Comparison of ENCODE assay signal across 9 mouse cellular contexts in the genomic region with DNA sequence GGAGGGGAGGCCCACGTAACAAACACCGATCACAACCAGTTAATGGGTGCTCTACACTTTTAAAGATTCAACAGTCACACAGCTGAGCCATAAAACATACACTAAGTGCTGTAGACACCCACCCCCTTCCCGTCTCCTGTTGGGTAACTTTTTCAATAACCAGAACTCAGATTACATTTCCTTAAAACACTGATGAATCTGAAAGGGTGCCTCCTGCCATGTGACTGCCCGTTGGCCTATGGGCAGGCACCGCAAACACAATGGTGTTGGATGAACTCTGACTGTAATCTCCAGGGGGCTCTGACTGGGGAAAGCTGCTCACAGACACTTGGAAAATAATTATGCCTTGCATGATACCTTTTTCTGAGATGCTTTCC.
DNase-seq lines count a peak whose midpoint lies in the region; ATAC-seq and TF ChIP-seq lines count a peak whose summit lies in the region.
"Had no signal": no experiment of that assay in that cellular context is flagged by ENCODE, and none has a peak within 500 bp of the region (broad histone marks: within the 10 kb centered on the region; RNA-seq: fewer than 3 reads in every experiment).

No protein-coding gene starts in this region.

- intact Hi-C loops in gastrocnemius, postnatal 14 days (cut with DNase I; ENCODE audit: low total_unique reads) = no loop called here
- intact Hi-C loops in left cerebral cortex, postnatal 25 days (cut with DNase I) = no loop called here

- 0 out of 2 replicates have a peak, but pooled peaks cover 4% of the 10 kb centered on the region for H3K36me3 ChIP-seq in heart, embryonic 12.5 days
- peaks cover 9% of the 10 kb centered on the region; the same call in 1 of the 2 replicates for H3K36me3 ChIP-seq in forebrain, embryonic 13.5 days (ENCODE audit: poor library complexity, severe bottlenecking)
- H3K36me3 ChIP-seq in limb, embryonic 14.5 days (ENCODE audit: control insufficient read depth, insufficient read depth, low read length) = peaks cover 20% of the 10 kb centered on the region
- H3K36me3 ChIP-seq: liver, embryonic 15.5 days had no signal

- H3K9ac ChIP-seq in heart, embryonic 12.5 days = 0 out of 2 replicates have a peak overlapping the region, but pooled peaks have one; percentile 12
- no peak overlapping the region for H3K9ac ChIP-seq in forebrain, embryonic 13.5 days
- no peak overlapping the region for H3K9ac ChIP-seq in limb, embryonic 14.5 days (ENCODE audit: low read depth, low read length, severe bottlenecking)
- H3K9ac ChIP-seq: liver, embryonic 15.5 days had no signal

- ATAC-seq in heart, embryonic 12.5 days (ENCODE audit: insufficient number of reproducible peaks, low FRiP score) = peak; percentile 58; the same call in 1 of the 2 replicates
- peak; percentile 66; the same call in 1 of the 2 replicates for ATAC-seq in forebrain, embryonic 13.5 days
- peak; percentile 36; the same call in 1 of the 2 replicates for ATAC-seq in limb, embryonic 14.5 days (ENCODE audit: low FRiP score, low read depth)

- 48% methylated on average over 4 of the region's 5 CpGs for WGBS in heart, embryonic 12.5 days
- WGBS in forebrain, embryonic 13.5 days = 24% methylated on average over 4 of the region's 5 CpGs
- WGBS in limb, embryonic 14.5 days = 12% methylated on average over 5 of the region's 5 CpGs

- H3K4me1 ChIP-seq in heart, embryonic 12.5 days (replicated peaks) = peaks cover 20% of the 10 kb centered on the region
- peaks cover 20% of the 10 kb centered on the region for H3K4me1 ChIP-seq in forebrain, embryonic 13.5 days
- peaks cover 14% of the 10 kb centered on the region for H3K4me1 ChIP-seq in limb, embryonic 14.5 days (ENCODE audit: control insufficient read depth, insufficient read depth, low read length)

- DNase-seq in heart, adult 9 months (ENCODE audit: low spot score in 2 of 2) = no peak
- peak; percentile 22 for DNase-seq in R1 (ENCODE audit: low read depth, low spot score)
- no peak for DNase-seq in limb, embryonic 14.5 days (ENCODE audit: low spot score)
- DNase-seq in gastrocnemius, postnatal 14 days = no peak
- no peak for DNase-seq in left cerebral cortex, postnatal 25 days (ENCODE audit: low spot score in 2 of 2)
- no peak for DNase-seq in adrenal gland, postnatal 10 days

- no peaks in the 10 kb centered on the region for H3K9me3 ChIP-seq in heart, embryonic 12.5 days (replicated peaks)
- no peaks in the 10 kb centered on the region for H3K9me3 ChIP-seq in forebrain, embryonic 13.5 days (replicated peaks)
- no peaks in the 10 kb centered on the region for H3K9me3 ChIP-seq in limb, embryonic 14.5 days (ENCODE audit: control insufficient read depth, low read length)
- H3K9me3 ChIP-seq: liver, embryonic 15.5 days had no signal

- H3K4me3 ChIP-seq in heart, embryonic 12.5 days = peak overlapping the region; percentile 34
- H3K4me3 ChIP-seq in forebrain, embryonic 13.5 days = peak overlapping the region; percentile 6; the same call in 1 of the 2 replicates
- H3K4me3 ChIP-seq in limb, embryonic 14.5 days (replicated peaks; ENCODE audit: low read length) = no peak overlapping the region
- H3K4me3 ChIP-seq: liver, embryonic 15.5 days had no signal

- peak overlapping the region; percentile 62 for H3K4me2 ChIP-seq in heart, embryonic 12.5 days
- peak overlapping the region; percentile 39 for H3K4me2 ChIP-seq in forebrain, embryonic 13.5 days
- peak overlapping the region; percentile 10; the same call in 1 of the 2 replicates for H3K4me2 ChIP-seq in limb, embryonic 14.5 days (replicated peaks; ENCODE audit: low read depth, low read length, severe bottlenecking)
- H3K4me2 ChIP-seq: liver, embryonic 15.5 days had no signal

- TF ChIP-seq POLR2A in limb, embryonic 14.5 days (IDR thresholded peaks at IDR 0.05; ENCODE audit: borderline replicate concordance, extremely low read depth, insufficient read depth, insufficient read length) = no peak

- no peaks in the 10 kb centered on the region for H3K27me3 ChIP-seq in heart, embryonic 12.5 days (replicated peaks)
- no peaks in the 10 kb centered on the region for H3K27me3 ChIP-seq in forebrain, embryonic 13.5 days
- H3K27me3 ChIP-seq in limb, embryonic 14.5 days (ENCODE audit: control insufficient read depth, insufficient read depth, low read length) = no peaks in the 10 kb centered on the region
- H3K27me3 ChIP-seq: liver, embryonic 15.5 days had no signal

- 0 out of 2 replicates have a peak overlapping the region, but pooled peaks have one; percentile 6 for H3K27ac ChIP-seq in heart, embryonic 12.5 days (ENCODE audit: poor library complexity, severe bottlenecking)
- no peak overlapping the region for H3K27ac ChIP-seq in forebrain, embryonic 13.5 days
- H3K27ac ChIP-seq in limb, embryonic 14.5 days (replicated peaks; ENCODE audit: low read depth, low read length) = no peak overlapping the region
- H3K27ac ChIP-seq: liver, embryonic 15.5 days had no signal

Comparison
In these comparisons a context has a peak if more than half of its experiments do, and no peak if none do; other contexts are left out.
1. H3K4me2 ChIP-seq: peak in every context shown above with its lines; median percentile 62 in heart, embryonic 12.5 days; 39 in forebrain, embryonic 13.5 days; 10 in limb, embryonic 14.5 days.